ENCODE assay signal across 8 mouse cellular contexts in the genomic region with DNA sequence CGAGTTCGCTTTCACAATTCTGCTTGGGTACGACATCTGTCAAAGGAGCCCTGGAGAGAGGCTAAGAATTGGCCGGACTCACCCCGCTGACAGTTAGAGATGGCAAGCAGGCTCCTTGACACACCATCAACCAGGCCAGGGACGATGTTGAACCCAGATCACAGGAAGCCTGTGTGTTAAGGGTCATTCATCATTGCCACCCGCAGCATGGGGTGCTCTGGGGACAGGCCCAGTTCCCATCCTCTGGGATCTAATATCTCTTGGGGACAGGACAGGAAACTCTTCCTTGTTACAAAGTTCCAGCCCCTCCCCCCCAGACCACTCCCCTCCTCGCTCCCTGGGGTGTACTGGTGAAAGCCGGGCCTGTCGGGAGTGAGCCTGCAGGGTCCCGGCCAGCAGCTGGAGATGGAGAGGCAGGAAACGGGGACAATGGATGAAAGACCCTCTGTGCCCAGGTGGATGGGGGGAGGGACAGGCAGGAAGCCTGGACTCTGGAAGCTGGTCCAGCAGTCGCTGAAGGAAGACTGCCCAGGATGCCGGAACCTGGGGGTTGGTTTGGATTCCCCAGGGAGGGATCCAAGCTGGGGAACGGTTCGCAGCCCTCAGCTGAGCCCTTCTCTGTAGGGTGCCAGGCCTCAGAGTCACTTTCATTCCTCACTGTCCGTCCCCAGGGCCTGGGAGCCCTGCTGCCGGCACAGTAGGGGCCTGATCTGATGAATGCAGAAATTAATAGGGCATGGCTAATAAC. TPM values are rescaled to one million over a fixed set of nuclear protein-coding genes. Genes with fewer than 3 reads are reported as not detected.
A peak's percentile ranks its signal among the peaks of the same experiment; 100 is the strongest.
DNase-seq lines count a peak whose midpoint lies in the region; ATAC-seq lines count a peak whose summit lies in the region.

No protein-coding gene starts in this region.

- intact Hi-C loops in heart, postnatal 25 days (cut with DNase I), result no loop called here

- peak; percentile 56 to 71 for DNase-seq in right cerebral cortex, postnatal 10 days (ENCODE audit: low spot score in 2 of 2)
- no peak for DNase-seq in right cerebral cortex, postnatal 25 days
- DNase-seq in embryonic facial prominence, embryonic 10.5 days (ENCODE audit: low spot score), result peak; percentile 69
- DNase-seq in heart, postnatal 25 days (ENCODE audit: low spot score), result peak; percentile 38
- DNase-seq in kidney, postnatal 36 days, result peak; percentile 68 to 71
- peak; percentile 68 for DNase-seq in neural tube, embryonic 11.5 days (ENCODE audit: low spot score)
- no peak for DNase-seq in ovary, adult 18-20 months (ENCODE audit: low spot score)
- DNase-seq in c-Kit-positive CD71-positive TER-119-positive erythroid progenitor cells, embryonic 14.5 days (ENCODE audit: low spot score), result no peak

- WGBS in embryonic facial prominence, embryonic 10.5 days, result 9% methylated on average over 18 of the region's 18 CpGs
- WGBS in neural tube, embryonic 11.5 days, result 3% methylated on average over 18 of the region's 18 CpGs

- peak; percentile 45; the same call in 1 of the 2 replicates for ATAC-seq in neural tube, embryonic 11.5 days (ENCODE audit: insufficient read depth, low FRiP score, low TSS enrichment)

- peak overlapping the region; percentile 40 for H3K4me3 ChIP-seq in embryonic facial prominence, embryonic 10.5 days
- no peak overlapping the region for H3K4me3 ChIP-seq in neural tube, embryonic 11.5 days (ENCODE audit: low read depth, low read length)

- peak overlapping the region; percentile 24 for H3K4me2 ChIP-seq in neural tube, embryonic 11.5 days (ENCODE audit: low read depth)

- no peaks in the 10 kb centered on the region for H3K36me3 ChIP-seq in embryonic facial prominence, embryonic 10.5 days (replicated peaks)
- no peaks in the 10 kb centered on the region for H3K36me3 ChIP-seq in neural tube, embryonic 11.5 days (ENCODE audit: control insufficient read depth, insufficient read depth, low read length)

- H3K9ac ChIP-seq in neural tube, embryonic 11.5 days (ENCODE audit: low read length), result peak overlapping the region; percentile 20

- H3K4me1 ChIP-seq in embryonic facial prominence, embryonic 10.5 days, result peaks cover 30% of the 10 kb centered on the region
- H3K4me1 ChIP-seq in neural tube, embryonic 11.5 days (ENCODE audit: control insufficient read depth, insufficient read depth, low read length), result peaks cover 12% of the 10 kb centered on the region

- H3K27ac ChIP-seq in embryonic facial prominence, embryonic 10.5 days (replicated peaks), result peak overlapping the region; percentile 79
- no peak overlapping the region; the same call in 1 of the 2 replicates for H3K27ac ChIP-seq in neural tube, embryonic 11.5 days (ENCODE audit: low read depth, low read length)

- H3K9me3 ChIP-seq in embryonic facial prominence, embryonic 10.5 days, result no peaks in the 10 kb centered on the region
- no peaks in the 10 kb centered on the region for H3K9me3 ChIP-seq in neural tube, embryonic 11.5 days (ENCODE audit: control insufficient read depth, low read length)

- no peaks in the 10 kb centered on the region for H3K27me3 ChIP-seq in embryonic facial prominence, embryonic 10.5 days (replicated peaks; ENCODE audit: low read depth, poor library complexity, severe bottlenecking)
- no peaks in the 10 kb centered on the region for H3K27me3 ChIP-seq in neural tube, embryonic 11.5 days (ENCODE audit: control insufficient read depth, insufficient read depth, low read length)

RNA-seq across cellular contexts. Expression of gene Id3, which starts 38.5 kb away (rescaled TPM):
- polyA plus RNA-seq in embryonic facial prominence, embryonic 10.5 days (2016; fragmentation: Nextera tagmentation; extraction: Ambion mirVana), result 593 and 611 TPM in 2 replicates
- total RNA-seq in heart, postnatal 25 days (2021), result 10 to 100 TPM; 46.9 to 70.1 TPM
- 440 and 470 TPM in 2 replicates for polyA plus RNA-seq in neural tube, embryonic 11.5 days (2014; fragmentation: Nextera tagmentation; extraction: Ambion mirVana)

RNA-seq across cellular contexts. Expression of gene Rpl11, which starts 51.5 kb away (rescaled TPM):
- 516 and 527 TPM in 2 replicates for polyA plus RNA-seq in embryonic facial prominence, embryonic 10.5 days (2016; fragmentation: Nextera tagmentation; extraction: Ambion mirVana)
- total RNA-seq in heart, postnatal 25 days (2021), result 100 to 1,000 TPM; 230 to 252 TPM
- 410 and 416 TPM in 2 replicates for polyA plus RNA-seq in neural tube, embryonic 11.5 days (2014; fragmentation: Nextera tagmentation; extraction: Ambion mirVana)

Comparison
In these comparisons a context has a peak if more than half of its experiments do, and no peak if none do; other contexts are left out.
1. DNase-seq: peak in right cerebral cortex, postnatal 10 days (2 of 2), embryonic facial prominence, embryonic 10.5 days (single experiment), heart, postnatal 25 days (single experiment), kidney, postnatal 36 days (2 of 2) and neural tube, embryonic 11.5 days (single experiment); none in right cerebral cortex, postnatal 25 days (single experiment), ovary, adult 18-20 months (single experiment) and c-Kit-positive CD71-positive TER-119-positive erythroid progenitor cells, embryonic 14.5 days (single experiment).